Comparison of ENCODE assay signal across 8 mouse cellular contexts in the genomic region with DNA sequence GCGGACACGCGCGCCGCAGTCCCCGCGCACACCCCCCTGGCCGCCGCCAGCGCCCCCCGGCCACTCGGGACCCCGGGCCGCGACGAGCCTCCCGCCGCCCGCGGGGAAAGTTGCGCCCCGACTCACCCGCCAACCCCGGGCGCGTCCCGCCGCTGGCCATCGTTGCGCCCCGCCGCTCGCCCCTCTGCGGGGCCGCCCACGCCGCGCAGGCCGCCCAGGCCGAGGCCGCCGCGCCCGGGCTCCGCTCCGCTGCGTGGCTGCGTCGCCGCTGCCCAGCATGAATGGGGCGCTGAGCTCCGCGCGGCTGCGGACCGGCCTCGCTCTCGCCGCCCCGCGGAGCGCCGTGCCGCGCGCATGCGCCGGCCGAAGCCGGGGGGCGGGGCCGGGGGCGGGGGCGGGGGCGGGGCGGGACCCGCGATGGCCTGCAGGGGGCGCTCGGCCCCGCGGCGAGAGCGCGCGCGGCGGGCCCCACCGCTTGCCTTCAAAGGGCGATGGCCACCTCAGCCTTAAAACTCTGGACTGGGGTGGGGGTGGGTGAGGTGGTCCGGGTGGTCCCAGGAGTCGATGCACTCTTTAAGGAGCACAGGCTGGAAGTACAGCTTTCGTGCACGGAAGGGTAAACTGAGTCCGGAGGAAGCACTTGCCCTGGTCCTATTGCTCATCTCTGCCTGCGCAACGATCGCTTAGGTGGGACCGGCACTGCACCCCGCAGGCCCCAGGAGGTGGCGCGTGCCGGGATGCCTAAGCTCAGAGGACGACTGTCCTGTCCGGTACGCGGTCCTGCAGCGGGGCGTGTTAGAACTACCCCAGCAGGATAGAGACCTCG. TPM values are rescaled to one million over a fixed set of nuclear protein-coding genes. Genes with fewer than 3 reads are reported as not detected.
DNase-seq lines count a peak whose midpoint lies in the region.

TSS of gene Plxna1 (minus strand) at position 340 of the 826 bp plus-strand sequence.

- peaks cover 20% of the 10 kb centered on the region for H3K27me3 ChIP-seq in hindbrain, embryonic 10.5 days (ENCODE audit: insufficient read depth, poor library complexity, severe bottlenecking)

- 3% methylated on average over 110 of the region's 110 CpGs for WGBS in hindbrain, embryonic 10.5 days

- H3K9me3 ChIP-seq in hindbrain, embryonic 10.5 days, result 0 out of 2 replicates have a peak, but pooled peaks cover 2% of the 10 kb centered on the region

- peaks cover 9% of the 10 kb centered on the region for H3K36me3 ChIP-seq in hindbrain, embryonic 10.5 days

- H3K4me3 ChIP-seq in hindbrain, embryonic 10.5 days, result peak within 1 kb of the TSS; percentile 90

- peak; percentile 56 for DNase-seq in layer of hippocampus, adult 11-12 months (ENCODE audit: low spot score)
- DNase-seq in layer of hippocampus, adult 9-10 months (ENCODE audit: low spot score), result no peak
- DNase-seq in cerebellum, adult 9-10 months, result peak; percentile 78
- DNase-seq in frontal cortex, postnatal 10 days (ENCODE audit: low spot score in 2 of 2), result peak; percentile 60 to 65
- peak; percentile 79 for DNase-seq in hindbrain, embryonic 10.5 days (ENCODE audit: low spot score)
- peak in 1 of 2 experiments; percentile 52 for DNase-seq in layer of hippocampus, postnatal 36 days
- DNase-seq in lung, postnatal 4 days, result peak; percentile 69 to 83
- peak; percentile 68 for DNase-seq in right cerebral cortex, postnatal 25 days

- peaks cover 52% of the 10 kb centered on the region for H3K4me1 ChIP-seq in hindbrain, embryonic 10.5 days (replicated peaks)

- peak within 1 kb of the TSS; percentile 98 for H3K27ac ChIP-seq in hindbrain, embryonic 10.5 days

RNA-seq across cellular contexts. Expression of gene Plxna1, which starts in this region (rescaled TPM):
- polyA plus RNA-seq in hindbrain, embryonic 10.5 days (2016; fragmentation: Nextera tagmentation; extraction: Ambion mirVana), result 29.1 and 35.5 TPM in 2 replicates
- 100 to 1,000 TPM; 111 to 112 TPM for total RNA-seq in layer of hippocampus, postnatal 36 days (2021)
